Mouse (Mus musculus) embryonic facial prominence, embryonic 11.5 days (tissue): ENCODE results near the gene Ccdc183. TPM values are rescaled to one million over a fixed set of nuclear protein-coding genes. Genes with fewer than 3 reads are reported as not detected.

Experiments
- ATAC-seq: fragments of 200-750 bp; cut with Nextera tagmentation; replicated peaks from 2 replicates; pipeline ENCODE4 v1.8.0; 2017; ENCODE audit warnings: low read depth; ENCODE audit not compliant: insufficient number of reproducible peaks, low FRiP score, low TSS enrichment
- DNase-seq: peaks from one replicate; pipeline ENCODE4 v3.0.0-alpha.2; 2015; ENCODE audit warnings: low spot score
- H3K27ac ChIP-seq: fragments of 300-500 bp; sonication (generic); replicated peaks from 2 replicates; pipeline ENCODE4 v1.5.1; 2014; ENCODE audit warnings: mild to moderate bottlenecking, low read depth, low read length, control low read depth
- H3K27me3 ChIP-seq: fragments of 300-500 bp; sonication (generic); 2 replicates; pipeline ENCODE4 v1.6.1; 2014; ENCODE audit warnings: mild to moderate bottlenecking, low read length, moderate library complexity, mixed read lengths; ENCODE audit not compliant: control insufficient read depth, insufficient read depth
- H3K36me3 ChIP-seq: fragments of 300-500 bp; sonication (generic); replicated peaks from 2 replicates; pipeline ENCODE4 v1.6.1; 2014; ENCODE audit warnings: low read depth, mild to moderate bottlenecking, low read length, moderate library complexity, mixed read lengths; ENCODE audit not compliant: control insufficient read depth, insufficient read depth
- H3K4me1 ChIP-seq: fragments of 300-500 bp; sonication (generic); 2 replicates; pipeline ENCODE4 v1.6.1; 2014; ENCODE audit warnings: low read length, mixed read lengths; ENCODE audit not compliant: control insufficient read depth, insufficient read depth
- H3K4me2 ChIP-seq: fragments of 300-500 bp; sonication (generic); 2 replicates; pipeline ENCODE4 v1.6.1; 2014; ENCODE audit warnings: low read depth, mild to moderate bottlenecking, control low read depth, low read length, moderate library complexity
- H3K4me3 ChIP-seq: fragments of 300-500 bp; sonication (generic); 2 replicates; pipeline ENCODE4 v1.5.1; 2014; ENCODE audit warnings: low read depth, low read length, control low read depth
- H3K9ac ChIP-seq: fragments of 300-500 bp; sonication (generic); replicated peaks from 2 replicates; pipeline ENCODE4 v1.6.1; 2014; ENCODE audit warnings: mild to moderate bottlenecking, control low read depth, low read length
- H3K9me3 ChIP-seq: fragments of 300-500 bp; sonication (generic); replicated peaks from 2 replicates; pipeline ENCODE4 v1.6.1; 2016; ENCODE audit warnings: mild to moderate bottlenecking, low read length, inconsistent platforms, mixed read lengths; ENCODE audit not compliant: control insufficient read depth
- WGBS: fragments of 180-500 bp; shearing (Covaris S2); extraction: QIAGEN DNeasy Blood & Tissue Kit; methylation state at CpG from one replicate; pipeline ENCODE4 v1.1.7; 2014; 5-methylcytosine and 5-hydroxymethylcytosine counted together
- polyA plus RNA-seq: library from polyadenylated mRNA; unstranded; fragments of >200 nt; fragmentation: Nextera tagmentation; extraction: Ambion mirVana; gene quantifications from 2 replicates; pipeline ENCODE4 v1.2.1, GENCODE M21; 2014

Ccdc183 gene
- polyA plus RNA-seq, 1 experiment from 2014 or later, result 0.18 TPM

DNA sequence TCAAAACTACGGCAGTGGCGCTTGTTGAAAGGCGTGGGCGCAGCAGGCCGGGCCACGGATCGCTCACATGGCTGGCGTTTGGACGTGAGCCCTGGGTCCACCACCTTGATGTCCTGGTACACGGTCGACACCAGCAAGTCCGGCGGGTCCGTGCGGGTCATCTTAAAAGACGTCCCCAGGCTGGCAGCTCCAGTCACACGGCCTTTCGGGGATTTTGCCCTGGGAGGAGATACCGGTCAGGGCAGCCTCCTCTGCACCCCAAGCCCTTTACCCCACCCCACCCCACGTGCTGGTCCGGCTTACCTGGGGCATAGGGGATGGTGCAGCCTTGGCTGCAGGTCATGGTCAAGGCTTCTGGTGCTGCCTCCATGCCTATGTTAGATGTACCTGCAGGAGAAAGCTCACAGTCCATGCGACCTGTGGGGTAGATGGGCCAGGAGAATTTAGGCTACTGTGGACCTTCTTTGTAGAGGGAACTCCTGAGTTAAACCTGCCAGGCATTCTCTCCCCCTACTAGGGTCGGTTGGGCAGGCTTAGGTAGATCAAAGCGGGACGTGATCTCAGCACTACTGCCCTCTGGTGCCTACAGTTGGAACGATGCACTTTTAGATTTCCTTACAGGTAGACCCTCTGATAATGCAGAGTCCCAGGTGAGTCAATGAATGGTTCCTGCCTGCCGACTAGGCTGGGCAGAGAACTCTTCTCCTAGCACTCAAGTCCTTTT is 37.6 kb downstream of the Ccdc183 start:
- no peak for ATAC-seq
- Histone ChIP-seq H3K4me1 (peaks cover 5% of the 10 kb centered on the region), H3K4me3 (peak overlapping the region; percentile 14; the same call in 1 of the 2 replicates), H3K27me3 (peaks cover 57% of the 10 kb centered on the region), H3K9ac (no peak overlapping the region), H3K4me2 (no peak overlapping the region), H3K9me3 (no peaks in the 10 kb centered on the region), H3K36me3 (peaks cover 5% of the 10 kb centered on the region), H3K27ac (no peak overlapping the region)
- 4% methylated on average over 27 of the region's 27 CpGs for WGBS
- peak; percentile 75 for DNase-seq

DNA sequence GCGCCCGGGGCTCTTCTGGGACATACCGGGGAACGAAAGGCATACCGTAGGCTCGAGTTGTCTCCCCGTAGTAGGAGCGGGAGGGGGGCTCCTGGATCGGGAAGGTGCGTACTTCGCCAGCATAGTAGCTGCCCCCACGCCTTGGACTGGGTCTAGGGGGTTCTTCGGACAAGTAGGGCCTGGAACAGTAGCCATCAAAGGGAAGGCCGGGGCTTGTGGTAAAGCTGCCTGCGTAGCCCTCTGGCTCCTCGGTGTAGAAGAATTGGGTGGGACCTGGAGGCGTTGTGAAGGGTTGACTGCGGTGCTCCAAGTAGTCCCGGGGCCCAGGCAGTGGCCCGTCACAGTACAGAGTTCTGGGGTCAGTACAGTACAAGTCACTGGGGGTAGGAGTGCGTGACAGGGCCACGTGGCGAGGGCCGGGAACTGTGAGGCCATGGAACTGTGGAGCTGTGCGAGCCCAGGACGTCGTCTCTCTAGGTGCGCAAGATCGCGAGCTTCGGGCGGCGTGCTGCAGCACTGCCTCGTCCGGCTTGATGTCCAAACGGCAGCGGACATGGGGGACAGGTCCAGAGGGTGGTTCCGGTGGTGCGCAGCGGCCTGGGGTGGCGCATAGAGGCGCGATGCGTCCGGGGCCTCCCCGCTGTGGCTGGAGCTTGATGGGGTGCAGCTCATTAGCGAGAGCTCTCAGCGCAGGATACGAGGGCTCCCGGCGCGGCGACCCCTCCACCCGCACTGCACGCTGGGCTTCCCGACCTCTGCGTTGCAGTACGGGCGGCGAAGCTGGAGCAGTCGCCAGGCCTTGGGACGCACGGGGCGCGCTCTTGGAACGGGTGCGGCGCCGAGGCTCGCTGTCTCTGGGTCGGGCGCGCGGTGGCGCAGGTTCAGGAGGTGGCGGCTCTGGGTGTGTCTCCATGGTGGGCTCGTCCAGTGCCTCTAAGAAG is 38.4 kb downstream of the Ccdc183 start:
- peaks cover 5% of the 10 kb centered on the region for H3K4me1 ChIP-seq
- H3K36me3 ChIP-seq, result no peaks in the 10 kb centered on the region
- peak overlapping the region; percentile 30 for H3K4me2 ChIP-seq
- no peaks in the 10 kb centered on the region for H3K9me3 ChIP-seq
- H3K9ac ChIP-seq, result peak overlapping the region; percentile 2; the same call in 1 of the 2 replicates
- WGBS, result 6% methylated on average over 77 of the region's 77 CpGs
- no peak for DNase-seq
- no peak for ATAC-seq
- H3K27ac ChIP-seq, result no peak overlapping the region
- H3K27me3 ChIP-seq, result peaks cover 57% of the 10 kb centered on the region
- H3K4me3 ChIP-seq, result peak overlapping the region; percentile 14; the same call in 1 of the 2 replicates

DNA sequence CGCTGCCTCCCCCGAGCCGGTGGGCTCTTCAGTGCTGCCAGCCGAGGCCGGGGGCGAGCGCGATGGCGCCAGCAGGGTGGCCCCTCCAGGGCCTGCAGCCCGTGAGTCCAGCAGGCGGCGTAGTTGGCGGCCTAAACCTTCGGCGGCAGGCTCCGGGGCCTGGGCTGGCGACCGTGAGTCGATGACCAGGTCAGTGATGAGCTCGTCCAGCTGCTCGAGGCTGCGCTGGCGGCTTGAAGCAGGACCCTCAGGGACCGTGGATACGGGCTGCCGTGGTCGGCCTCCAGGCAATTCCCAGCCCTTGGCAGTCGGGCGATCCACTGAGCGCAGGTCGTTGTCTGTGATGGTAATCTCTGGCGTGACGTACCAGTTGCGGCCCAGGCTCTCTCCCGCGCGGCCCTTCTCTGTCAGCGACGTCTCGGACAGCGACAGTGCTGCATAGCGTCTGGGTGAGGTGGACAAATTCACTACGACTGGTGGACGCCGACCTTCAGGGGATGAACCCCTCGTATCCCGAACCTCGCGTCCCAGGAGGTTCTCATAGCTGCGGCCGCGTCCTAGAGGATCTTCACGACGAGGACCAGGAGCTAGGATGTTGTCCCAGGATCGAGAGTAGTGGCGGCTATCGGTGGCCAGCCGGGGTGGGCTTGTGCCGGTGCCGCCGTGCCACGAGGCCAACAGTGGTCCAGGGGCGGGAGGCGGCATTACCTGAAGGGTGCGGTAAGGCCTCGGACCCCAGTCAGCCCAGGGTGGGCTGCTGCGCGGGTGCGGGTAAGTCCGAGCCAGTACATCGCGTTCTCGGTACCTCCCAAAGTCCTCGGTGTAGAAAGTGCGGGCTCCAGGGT is 39.3 kb downstream of the Ccdc183 start:
- Histone ChIP-seq H3K4me2 (peak overlapping the region; percentile 37), H3K27ac (no peak overlapping the region), H3K9me3 (no peaks in the 10 kb centered on the region), H3K9ac (no peak overlapping the region; the same call in 1 of the 2 replicates), H3K36me3 (no peaks in the 10 kb centered on the region), H3K27me3 (peaks cover 57% of the 10 kb centered on the region), H3K4me3 (peak overlapping the region; percentile 22), H3K4me1 (peaks cover 5% of the 10 kb centered on the region)
- 4% methylated on average over 73 of the region's 75 CpGs for WGBS
- DNase-seq, result peak; percentile 32
- ATAC-seq, result no peak

DNA sequence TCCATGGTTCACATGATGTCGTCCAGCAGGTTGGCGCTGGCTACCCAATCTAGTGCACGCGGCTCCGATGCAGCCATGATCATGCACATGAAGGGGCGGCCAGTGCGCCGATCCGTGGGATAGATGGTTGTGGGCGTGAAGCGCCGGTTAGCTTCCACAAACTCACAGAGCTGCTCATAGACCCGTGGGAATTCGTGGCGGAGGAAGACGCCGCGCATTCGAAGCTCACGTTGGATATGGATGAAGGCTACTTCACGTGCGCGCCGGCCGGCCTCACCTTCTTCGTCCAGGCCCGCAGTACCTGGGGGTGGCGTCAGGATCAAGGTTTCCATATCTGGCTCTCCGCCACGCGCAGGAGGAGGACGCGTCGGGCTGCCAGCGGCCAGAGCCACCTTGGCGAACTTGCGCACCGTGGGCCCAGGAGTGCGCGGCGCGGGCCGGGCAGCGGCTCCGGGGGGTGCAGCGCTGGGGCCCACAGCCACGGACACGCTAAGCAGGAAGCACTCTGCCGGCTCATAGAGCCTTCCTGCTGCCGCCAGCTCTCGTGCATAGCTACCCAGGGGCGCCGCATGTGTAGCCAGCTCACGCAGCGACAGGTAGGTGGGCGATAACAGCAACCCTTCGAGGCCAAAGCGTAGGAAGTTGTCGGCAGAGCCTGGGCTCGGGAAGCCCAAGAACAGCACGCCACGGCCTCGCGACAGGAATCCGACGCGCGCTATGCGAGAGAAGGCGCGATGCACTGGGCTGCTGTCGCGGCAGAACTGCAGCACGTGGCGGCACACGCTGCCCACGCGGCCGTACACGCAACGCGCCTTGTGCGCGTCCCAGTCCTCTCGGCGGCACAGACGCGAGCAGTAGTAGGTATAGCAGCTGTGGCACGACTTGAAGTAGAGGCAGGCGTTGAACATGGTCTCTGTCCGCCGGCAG is 40.2 kb downstream of the Ccdc183 start:
- Histone ChIP-seq H3K4me3 (peak overlapping the region; percentile 22), H3K9me3 (no peaks in the 10 kb centered on the region), H3K4me1 (peaks cover 5% of the 10 kb centered on the region), H3K27me3 (peaks cover 57% of the 10 kb centered on the region), H3K4me2 (peak overlapping the region; percentile 37), H3K36me3 (no peaks in the 10 kb centered on the region), H3K27ac (no peak overlapping the region), H3K9ac (peak overlapping the region; percentile 28)
- DNase-seq (no peak), ATAC-seq (no peak)
- 12% methylated on average over 92 of the region's 92 CpGs for WGBS

DNA sequence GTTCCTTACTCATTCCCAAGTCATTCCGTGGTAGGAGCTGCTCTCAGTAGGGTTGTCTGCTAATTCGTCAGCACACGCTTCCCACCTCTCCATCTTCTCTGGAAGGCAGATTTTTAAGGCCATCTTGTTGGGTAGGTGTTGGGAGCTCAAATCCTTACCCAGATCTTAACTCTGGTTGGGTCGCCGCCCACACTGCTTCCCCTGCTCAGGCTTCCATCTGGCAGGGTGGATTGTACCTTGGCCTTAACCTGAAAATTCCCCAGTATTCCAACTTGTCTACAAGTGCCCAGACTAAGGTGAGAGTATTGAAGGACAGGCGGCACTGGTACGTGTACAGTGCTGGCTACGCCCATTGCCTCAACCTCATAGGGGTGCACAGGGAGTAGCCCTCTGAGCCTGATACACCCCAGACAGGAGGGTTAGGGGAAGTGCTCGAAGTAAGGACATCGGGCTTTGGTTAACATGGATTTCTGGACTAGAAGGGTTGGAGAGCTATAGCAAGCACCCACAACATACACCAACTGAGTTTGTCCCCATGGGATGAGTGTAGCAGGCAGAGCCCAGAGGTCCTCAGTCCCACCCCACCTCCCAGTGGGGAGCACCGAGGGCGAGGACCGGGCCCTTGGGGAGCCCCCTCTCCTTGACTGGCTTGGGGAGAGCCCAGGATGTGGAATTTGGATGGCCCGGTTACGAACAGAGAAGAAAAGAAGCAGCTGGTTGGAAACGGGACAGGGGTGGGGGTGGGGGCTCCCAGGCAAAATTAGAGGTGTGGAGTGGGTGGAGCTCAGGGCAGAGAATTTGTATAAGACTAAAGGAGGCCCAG is 41.2 kb downstream of the Ccdc183 start:
- WGBS, result 69% methylated on average over 16 of the region's 16 CpGs
- Histone ChIP-seq H3K27ac (no peak overlapping the region), H3K27me3 (peaks cover 57% of the 10 kb centered on the region), H3K9me3 (no peaks in the 10 kb centered on the region), H3K4me2 (peak overlapping the region; percentile 73; the same call in 1 of the 2 replicates), H3K9ac (peak overlapping the region; percentile 68; the same call in 1 of the 2 replicates), H3K4me1 (peaks cover 5% of the 10 kb centered on the region), H3K36me3 (no peaks in the 10 kb centered on the region), H3K4me3 (no peak overlapping the region)
- ATAC-seq, result no peak
- no peak for DNase-seq

DNA sequence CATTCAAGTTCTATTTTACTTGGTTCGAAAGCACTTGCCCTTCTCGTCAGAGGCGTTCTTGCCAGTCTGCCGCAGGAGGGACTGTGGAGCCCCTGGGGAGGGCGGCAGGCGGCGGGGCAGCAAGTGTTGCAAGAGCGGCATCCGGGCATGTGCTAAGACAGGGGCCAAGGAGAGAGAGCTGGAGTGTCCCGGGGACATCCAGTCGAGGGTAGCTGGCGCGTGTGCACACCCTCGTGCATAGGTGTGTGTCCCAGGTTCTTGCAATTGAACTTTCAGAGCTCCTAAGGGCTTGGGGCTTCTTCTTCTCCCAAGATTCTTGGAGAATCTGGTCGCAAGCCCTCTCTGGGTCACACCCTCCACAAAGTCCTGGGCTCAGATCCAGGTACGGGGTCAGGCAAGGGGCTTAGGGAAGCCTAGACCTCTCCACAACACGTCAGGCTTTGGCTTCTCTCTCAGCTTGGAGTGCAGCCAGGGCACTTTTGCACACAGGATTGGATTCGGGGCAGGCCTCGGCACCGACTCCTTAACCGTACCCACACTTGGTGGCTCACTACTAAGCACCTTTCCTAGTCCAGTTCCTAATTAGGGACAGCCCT is 41.9 kb downstream of the Ccdc183 start:
- Histone ChIP-seq H3K27ac (peak overlapping the region; percentile 75), H3K4me2 (peak overlapping the region; percentile 73), H3K4me1 (peaks cover 5% of the 10 kb centered on the region), H3K9me3 (no peaks in the 10 kb centered on the region), H3K27me3 (peaks cover 50% of the 10 kb centered on the region), H3K36me3 (no peaks in the 10 kb centered on the region), H3K9ac (peak overlapping the region; percentile 68), H3K4me3 (peak overlapping the region; percentile 56)
- DNase-seq, result peak; percentile 43
- 12% methylated on average over 21 of the region's 21 CpGs for WGBS
- ATAC-seq, result no peak; the same call in 1 of the 2 replicates
